Mouse (Mus musculus) neural tube, embryonic 15.5 days (tissue): Measurements from ENCODE around the gene Styk1. TPM values are rescaled to one million over a fixed set of nuclear protein-coding genes. Genes with fewer than 3 reads are reported as not detected.

Experiments
- ATAC-seq: fragments of 200-750 bp; cut with Nextera tagmentation; 2 replicates; pipeline ENCODE4 v1.8.0; 2017; ENCODE audit warnings: mild to moderate bottlenecking, moderate TSS enrichment, moderate library complexity; ENCODE audit not compliant: low FRiP score
- H3K27ac ChIP-seq: fragments of 300-500 bp; sonication (generic); replicated peaks from 2 replicates; pipeline ENCODE4 v1.5.1; 2015; ENCODE audit warnings: mild to moderate bottlenecking, inconsistent platforms
- H3K27me3 ChIP-seq: fragments of 300-500 bp; sonication (generic); replicated peaks from 2 replicates; pipeline ENCODE4 v1.6.1; 2015; ENCODE audit warnings: inconsistent platforms
- H3K36me3 ChIP-seq: fragments of 300-500 bp; sonication (generic); 2 replicates; pipeline ENCODE4 v1.6.1; 2015; ENCODE audit warnings: inconsistent platforms
- H3K4me1 ChIP-seq: fragments of 300-500 bp; sonication (generic); 2 replicates; pipeline ENCODE4 v1.6.1; 2015; ENCODE audit warnings: inconsistent platforms
- H3K4me2 ChIP-seq: fragments of 300-500 bp; sonication (generic); 2 replicates; pipeline ENCODE4 v1.6.1; 2015; ENCODE audit warnings: inconsistent platforms, mild to moderate bottlenecking, moderate library complexity
- H3K4me3 ChIP-seq: fragments of 300-500 bp; sonication (generic); replicated peaks from 2 replicates; pipeline ENCODE4 v1.5.1; 2015; ENCODE audit warnings: mild to moderate bottlenecking, inconsistent platforms
- H3K9ac ChIP-seq: fragments of 300-500 bp; sonication (generic); replicated peaks from 2 replicates; pipeline ENCODE4 v1.6.1; 2015; ENCODE audit warnings: mild to moderate bottlenecking, inconsistent platforms
- H3K9me3 ChIP-seq: fragments of 300-500 bp; sonication (generic); replicated peaks from 2 replicates; pipeline ENCODE4 v1.6.1; 2016; ENCODE audit warnings: inconsistent platforms
- WGBS: fragments of 180-500 bp; shearing (Covaris S2); methylation state at CpG from one replicate; pipeline ENCODE4 v1.1.7; 2015; ENCODE audit warnings: mixed read lengths; 5-methylcytosine and 5-hydroxymethylcytosine counted together
- polyA plus RNA-seq: library from polyadenylated mRNA; unstranded; fragments of >200 nt; fragmentation: Nextera tagmentation; extraction: Ambion mirVana; gene quantifications from 2 replicates; pipeline ENCODE4 v1.2.1, GENCODE M21; 2015

Styk1 gene
- polyA plus RNA-seq, 1 experiment from 2014 or later = 4.2 TPM

DNA sequence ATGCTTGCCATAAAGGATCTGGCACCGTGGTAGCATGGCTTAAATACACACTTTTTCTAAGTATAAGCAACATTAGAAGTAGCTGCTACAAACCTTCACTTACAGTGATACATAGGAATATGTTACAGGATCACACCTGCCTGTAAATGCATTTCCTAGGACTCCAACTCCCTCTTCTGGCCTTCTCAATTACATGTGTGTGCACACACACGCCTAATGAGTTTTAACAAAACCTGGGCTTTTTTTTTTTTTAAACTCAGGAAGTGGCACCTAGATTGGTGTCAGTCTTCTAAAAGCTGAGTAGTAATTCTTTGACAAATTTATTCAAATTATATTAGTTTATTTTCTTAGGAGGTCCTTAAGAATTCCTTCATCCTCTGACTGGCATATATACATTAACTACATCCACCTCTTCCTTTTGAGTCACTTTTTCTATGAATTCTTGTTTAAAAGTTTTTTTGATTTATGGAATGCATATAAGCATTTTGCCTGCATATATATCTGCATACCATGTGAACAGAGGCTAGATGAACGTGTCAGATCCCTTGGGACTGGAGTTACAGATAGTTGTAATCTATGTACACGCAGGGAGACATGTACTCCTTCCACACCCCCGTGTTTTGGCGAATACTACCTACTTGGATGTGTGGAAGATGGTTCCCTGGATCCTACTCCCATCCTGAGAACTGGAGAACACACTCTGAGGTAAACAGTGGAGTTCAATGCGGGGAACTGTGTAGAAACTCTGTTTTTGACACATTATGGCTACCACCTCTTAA lies 9.8 kb upstream of the Styk1 start:
- Histone ChIP-seq H3K9me3 (no peaks in the 10 kb centered on the region), H3K9ac (no peak overlapping the region), H3K36me3 (peaks cover 32% of the 10 kb centered on the region), H3K27ac (no peak overlapping the region), H3K4me1 (no peaks in the 10 kb centered on the region), H3K4me3 (no peak overlapping the region), H3K27me3 (no peaks in the 10 kb centered on the region), H3K4me2 (no peak overlapping the region)
- no peak for ATAC-seq
- 81% methylated on average over 7 of the region's 7 CpGs for WGBS

DNA sequence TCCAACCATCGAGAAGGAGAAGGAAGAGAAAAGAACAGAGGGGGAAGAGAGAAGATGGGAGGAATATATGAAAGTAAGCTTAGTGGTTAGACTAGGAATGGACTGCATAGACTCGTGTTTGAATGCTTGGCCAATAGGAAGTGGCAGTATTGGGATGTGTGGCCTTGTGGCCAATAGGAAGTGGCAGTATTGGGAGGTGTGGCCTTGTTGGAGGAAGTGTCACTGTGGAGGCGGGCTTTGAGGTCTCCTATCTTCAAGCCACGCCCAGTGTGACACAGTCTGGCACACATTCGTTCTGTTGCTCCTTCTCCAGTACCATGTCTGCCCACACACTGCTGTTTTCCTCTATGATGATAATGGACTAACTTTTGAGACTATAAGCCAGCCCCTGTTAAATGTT lies 7.3 kb upstream of the Styk1 start:
- H3K27me3 ChIP-seq = no peaks in the 10 kb centered on the region
- no peak overlapping the region for H3K4me3 ChIP-seq
- H3K4me1 ChIP-seq = no peaks in the 10 kb centered on the region
- no peak overlapping the region for H3K9ac ChIP-seq
- no peak overlapping the region for H3K4me2 ChIP-seq
- WGBS = 87% methylated on average over 5 of the region's 5 CpGs
- no peak overlapping the region for H3K27ac ChIP-seq
- H3K9me3 ChIP-seq = no peaks in the 10 kb centered on the region
- peaks cover 19% of the 10 kb centered on the region for H3K36me3 ChIP-seq
- ATAC-seq = no peak

DNA sequence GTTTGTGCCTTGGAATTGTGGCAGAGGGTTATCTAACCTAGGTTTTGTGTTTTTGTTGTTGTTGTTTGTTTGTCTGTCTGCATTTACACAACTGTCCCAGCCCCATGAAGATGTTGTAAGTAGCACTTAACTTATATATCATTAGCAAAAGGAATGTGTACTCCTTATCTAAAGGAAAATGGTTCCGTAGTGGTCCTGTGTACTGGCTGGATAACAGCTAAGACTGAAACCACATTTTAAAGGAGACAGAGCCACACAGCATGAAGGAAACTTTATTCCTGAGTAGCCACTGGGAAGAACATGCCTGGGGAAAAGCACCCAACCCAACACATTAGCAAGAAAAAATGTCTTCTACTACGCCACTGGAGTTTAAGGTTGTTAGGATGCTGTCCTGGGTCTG lies 6.1 kb upstream of the Styk1 start:
- no peak for ATAC-seq
- no peak overlapping the region for H3K27ac ChIP-seq
- H3K4me1 ChIP-seq = no peaks in the 10 kb centered on the region
- no peak overlapping the region for H3K4me3 ChIP-seq
- 92% methylated on average over 2 of the region's 2 CpGs for WGBS
- H3K4me2 ChIP-seq = no peak overlapping the region
- H3K9me3 ChIP-seq = no peaks in the 10 kb centered on the region
- H3K9ac ChIP-seq = no peak overlapping the region
- no peaks in the 10 kb centered on the region for H3K27me3 ChIP-seq
- H3K36me3 ChIP-seq = peaks cover 13% of the 10 kb centered on the region

DNA sequence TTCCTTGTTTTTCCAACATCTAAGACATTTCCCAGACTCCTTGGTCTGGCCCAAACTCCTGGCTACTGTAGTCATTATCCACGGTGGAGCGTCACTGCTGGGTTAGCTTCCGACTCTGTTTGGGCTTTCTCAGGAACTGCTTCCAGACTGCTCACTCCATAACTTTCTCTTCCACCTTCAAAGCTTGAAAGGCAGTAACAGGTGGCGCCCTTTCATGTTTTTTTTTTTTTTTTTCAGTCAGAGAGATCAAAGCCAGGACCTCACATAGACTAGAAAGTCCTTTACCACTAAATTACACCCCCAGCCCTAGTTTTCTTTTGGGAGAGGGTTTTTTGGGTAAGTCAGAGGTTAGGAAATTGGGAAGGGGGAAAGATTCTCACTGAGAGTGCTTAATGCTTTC lies 1.5 kb upstream of the Styk1 start:
- no peak overlapping the region for H3K9ac ChIP-seq
- no peaks in the 10 kb centered on the region for H3K27me3 ChIP-seq
- no peak overlapping the region for H3K4me2 ChIP-seq
- H3K9me3 ChIP-seq = no peaks in the 10 kb centered on the region
- H3K27ac ChIP-seq = no peak overlapping the region
- 38% methylated on average over 4 of the region's 4 CpGs for WGBS
- no peaks in the 10 kb centered on the region for H3K36me3 ChIP-seq
- ATAC-seq = no peak
- H3K4me3 ChIP-seq = no peak overlapping the region
- peaks cover 5% of the 10 kb centered on the region for H3K4me1 ChIP-seq

DNA sequence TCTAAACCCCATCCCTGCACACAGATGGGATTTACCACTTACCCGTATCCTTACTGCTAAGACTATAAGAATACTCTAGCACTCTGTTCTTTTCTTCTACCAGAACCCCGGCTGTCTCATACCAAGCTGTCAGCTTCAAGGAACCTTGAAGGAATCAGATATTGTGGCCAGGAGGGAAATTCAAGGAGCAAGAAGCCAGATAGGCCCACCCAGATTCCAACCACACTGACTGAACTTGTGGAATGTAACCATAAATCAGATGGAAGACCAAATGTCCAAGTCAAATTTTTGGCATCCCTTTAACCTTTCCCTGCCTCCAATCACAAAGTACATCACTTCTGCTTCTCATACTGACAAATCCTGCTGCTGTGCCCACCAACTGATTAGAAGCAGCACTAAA lies 6.4 kb downstream of the Styk1 start:
- no peak overlapping the region for H3K4me3 ChIP-seq
- no peaks in the 10 kb centered on the region for H3K9me3 ChIP-seq
- no peak for ATAC-seq
- no peak overlapping the region for H3K4me2 ChIP-seq
- H3K27ac ChIP-seq = no peak overlapping the region
- H3K36me3 ChIP-seq = no peaks in the 10 kb centered on the region
- no peaks in the 10 kb centered on the region for H3K4me1 ChIP-seq
- WGBS = 85% methylated on average over 2 of the region's 2 CpGs
- no peaks in the 10 kb centered on the region for H3K27me3 ChIP-seq
- H3K9ac ChIP-seq = no peak overlapping the region

DNA sequence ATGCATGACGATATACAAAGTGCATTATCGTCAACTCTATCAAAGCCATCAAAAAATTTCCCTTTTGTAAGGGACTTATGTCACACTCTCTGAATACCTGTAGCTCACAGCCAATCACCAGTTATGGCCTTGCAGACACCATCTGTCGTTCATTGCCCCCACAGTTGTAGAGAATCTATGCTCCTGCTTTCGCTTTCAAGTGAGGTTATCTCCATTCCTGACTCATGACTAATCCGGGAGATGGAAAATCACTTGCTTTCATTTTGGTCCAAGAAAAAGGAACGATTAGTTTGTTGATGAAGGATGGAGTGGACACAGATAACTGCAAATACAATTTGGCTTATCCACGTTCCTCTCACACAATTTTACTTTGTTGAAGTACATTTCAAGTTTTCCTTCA lies 9.1 kb downstream of the Styk1 start:
- Histone ChIP-seq H3K27me3 (no peaks in the 10 kb centered on the region), H3K4me2 (no peak overlapping the region), H3K4me3 (no peak overlapping the region), H3K4me1 (no peaks in the 10 kb centered on the region), H3K36me3 (no peaks in the 10 kb centered on the region), H3K9ac (no peak overlapping the region), H3K9me3 (no peaks in the 10 kb centered on the region), H3K27ac (no peak overlapping the region)
- WGBS = 88% methylated on average over 7 of the region's 7 CpGs
- no peak for ATAC-seq

DNA sequence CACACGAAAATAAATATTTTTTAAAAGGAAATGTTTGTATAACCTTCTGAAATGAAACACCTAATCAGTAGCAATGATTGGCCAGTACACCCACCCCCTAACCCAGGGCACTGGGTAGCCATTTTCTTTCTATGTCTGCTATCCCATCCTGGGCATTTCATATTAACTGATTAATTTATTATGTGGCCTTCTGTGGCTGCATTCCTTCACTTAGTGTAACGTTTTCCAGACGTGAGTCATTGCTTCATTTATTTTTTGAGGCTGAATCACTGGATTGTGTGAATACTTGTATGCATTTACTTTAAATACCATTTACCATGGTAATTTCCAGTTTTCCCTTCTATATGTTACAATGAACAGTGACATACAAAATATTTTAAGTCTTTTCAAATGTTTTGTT lies 13.3 kb downstream of the Styk1 start:
- H3K4me2 ChIP-seq = no peak overlapping the region
- no peak overlapping the region for H3K4me3 ChIP-seq
- H3K36me3 ChIP-seq = no peaks in the 10 kb centered on the region
- H3K27ac ChIP-seq = no peak overlapping the region
- ATAC-seq = no peak
- WGBS = 73% methylated on average over 3 of the region's 3 CpGs
- H3K4me1 ChIP-seq = no peaks in the 10 kb centered on the region
- H3K9me3 ChIP-seq = no peaks in the 10 kb centered on the region
- no peaks in the 10 kb centered on the region for H3K27me3 ChIP-seq
- no peak overlapping the region for H3K9ac ChIP-seq

DNA sequence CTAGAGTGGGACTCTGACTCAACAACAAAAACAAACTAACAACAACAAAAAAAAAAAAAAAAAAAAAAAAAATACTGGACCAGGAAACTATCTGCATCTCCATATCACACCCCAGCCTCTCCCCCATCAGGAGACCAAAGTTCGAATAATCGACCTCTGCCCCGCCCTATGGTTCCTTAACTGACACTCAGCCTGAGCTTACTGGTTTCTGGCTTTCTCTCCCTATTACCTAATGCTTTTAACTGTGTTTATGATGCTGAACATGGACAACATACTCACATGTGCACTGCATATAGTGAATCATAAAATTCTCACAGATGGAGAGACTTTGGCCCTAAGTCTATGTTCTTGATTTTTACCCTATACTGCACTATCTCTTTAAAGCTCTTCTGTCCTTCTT lies 14.1 kb downstream of the Styk1 start:
- Histone ChIP-seq H3K9ac (no peak overlapping the region), H3K27ac (no peak overlapping the region), H3K4me3 (no peak overlapping the region), H3K4me1 (no peaks in the 10 kb centered on the region), H3K27me3 (no peaks in the 10 kb centered on the region), H3K9me3 (no peaks in the 10 kb centered on the region), H3K4me2 (no peak overlapping the region), H3K36me3 (no peaks in the 10 kb centered on the region)
- WGBS = 96% methylated on average over 3 of the region's 3 CpGs
- ATAC-seq = no peak

DNA sequence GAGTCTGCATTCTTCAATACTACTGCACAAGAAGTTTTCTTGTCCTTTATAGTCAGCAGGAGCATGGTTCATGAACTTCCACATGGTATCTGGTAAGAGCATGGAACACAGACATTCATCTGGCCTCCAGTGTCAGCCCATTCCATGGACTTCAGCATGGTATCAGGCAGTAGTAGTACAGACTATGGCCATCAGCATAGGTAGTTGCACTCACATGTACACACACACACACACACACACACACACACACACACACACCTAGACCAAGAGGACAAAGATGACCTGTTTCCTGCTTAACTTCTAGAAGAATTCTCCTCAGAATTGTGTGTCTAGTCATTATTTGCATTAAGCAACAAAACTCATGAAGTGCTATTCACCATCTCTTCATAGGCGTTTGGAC lies 14.6 kb downstream of the Styk1 start:
- WGBS = 82% methylated on average over 1 of the region's 1 CpGs

DNA sequence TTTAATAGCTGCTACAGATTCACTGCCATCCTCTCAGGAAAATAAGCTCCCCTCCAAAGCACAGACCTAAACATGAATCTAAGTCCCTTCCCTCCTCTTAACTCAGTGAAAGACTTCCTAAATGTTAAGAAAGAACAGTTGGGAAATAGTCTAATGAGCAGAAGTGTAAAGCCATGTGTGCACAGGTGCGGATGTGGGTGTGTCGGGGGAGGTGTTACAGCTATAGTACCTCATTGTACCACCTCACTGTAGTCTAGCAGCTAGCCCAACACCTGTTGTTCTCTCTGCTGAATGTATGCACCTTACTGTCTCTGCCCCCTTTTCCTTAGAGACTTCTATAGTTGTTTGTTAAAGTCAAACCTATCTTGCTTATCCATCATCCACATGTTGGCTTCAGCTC lies 26.3 kb downstream of the Styk1 start:
- H3K4me1 ChIP-seq = no peaks in the 10 kb centered on the region
- H3K27ac ChIP-seq = no peak overlapping the region
- no peak overlapping the region for H3K9ac ChIP-seq
- no peaks in the 10 kb centered on the region for H3K36me3 ChIP-seq
- H3K4me2 ChIP-seq = no peak overlapping the region
- no peak for ATAC-seq
- 95% methylated on average over 2 of the region's 2 CpGs for WGBS
- no peaks in the 10 kb centered on the region for H3K9me3 ChIP-seq
- no peaks in the 10 kb centered on the region for H3K27me3 ChIP-seq
- no peak overlapping the region for H3K4me3 ChIP-seq

More for the DNA sequence above, 14.6 kb downstream of the Styk1 start:
- Histone ChIP-seq H3K9me3 (no peaks in the 10 kb centered on the region), H3K4me3 (no peak overlapping the region), H3K27ac (no peak overlapping the region), H3K36me3 (no peaks in the 10 kb centered on the region), H3K4me2 (no peak overlapping the region), H3K4me1 (no peaks in the 10 kb centered on the region), H3K27me3 (no peaks in the 10 kb centered on the region), H3K9ac (no peak overlapping the region)
- ATAC-seq = no peak

DNA sequence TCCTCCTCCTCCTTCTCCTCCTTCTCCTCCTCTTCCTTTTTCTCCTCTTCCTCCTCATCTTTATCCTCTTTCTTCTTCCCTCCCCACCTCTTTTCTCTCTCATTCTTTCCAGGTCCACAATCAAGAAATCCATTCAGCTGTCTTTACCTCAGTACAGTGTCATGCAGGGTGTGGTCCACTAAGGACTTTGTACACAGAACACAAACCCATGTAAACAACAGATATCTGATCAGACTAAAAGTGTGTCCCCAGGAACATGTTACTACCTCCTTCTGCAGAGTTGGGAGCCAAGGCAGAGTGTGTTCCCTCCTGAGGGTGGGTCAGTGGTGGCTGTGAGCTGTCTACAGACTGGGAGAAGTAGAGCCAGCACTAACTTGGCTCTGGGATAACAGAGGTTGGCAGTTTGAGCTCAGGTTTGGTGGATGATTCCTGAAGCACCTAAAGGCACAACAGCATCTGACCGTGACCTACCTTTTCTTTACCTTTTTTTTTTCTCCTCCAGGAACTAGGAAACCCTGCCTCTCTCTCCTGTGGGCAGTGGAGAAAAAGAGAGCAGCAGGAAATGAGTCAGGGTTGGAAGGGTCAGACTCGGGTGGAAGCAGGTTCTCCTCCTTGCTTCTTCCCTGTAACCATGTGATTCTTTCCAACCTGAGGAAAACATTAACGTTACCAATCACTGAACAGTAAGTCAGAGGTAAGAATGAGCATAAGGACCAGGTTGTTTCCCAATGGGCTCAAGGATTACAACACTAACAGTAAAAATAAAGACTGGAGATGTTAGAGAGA lies 31.4 kb downstream of the Styk1 start:
- H3K9ac ChIP-seq = no peak overlapping the region
- H3K4me1 ChIP-seq = no peaks in the 10 kb centered on the region
- no peak overlapping the region for H3K4me2 ChIP-seq
- ATAC-seq = no peak
- H3K27me3 ChIP-seq = no peaks in the 10 kb centered on the region
- 78% methylated on average over 3 of the region's 3 CpGs for WGBS
- no peak overlapping the region for H3K27ac ChIP-seq
- no peak overlapping the region for H3K4me3 ChIP-seq
- H3K9me3 ChIP-seq = no peaks in the 10 kb centered on the region
- no peaks in the 10 kb centered on the region for H3K36me3 ChIP-seq
